Mouse (Mus musculus) intestine, embryonic 14.5 days (tissue): Measurements from ENCODE around the gene Tap2. TPM values are rescaled to one million over a fixed set of nuclear protein-coding genes. Genes with fewer than 3 reads are reported as not detected.
"Not testable (repeated sequence)": the region's sequence is repeated elsewhere in the genome, so short reads cannot be mapped to it uniquely, and the experiment has no call there.

Experiments used
- ATAC-seq: fragments of 200-750 bp; cut with Nextera tagmentation; replicated peaks from 2 replicates; pipeline ENCODE4 v1.8.0; 2017; ENCODE audit warnings: low read depth, moderate number of reproducible peaks, moderate TSS enrichment, moderate library complexity; ENCODE audit not compliant: low FRiP score, low TSS enrichment
- DNase-seq: peaks from one replicate; pipeline ENCODE4 v3.0.0-alpha.2; 2018; ENCODE audit warnings: low spot score
- H3K27ac ChIP-seq: fragments of 300-500 bp; sonication (generic); 2 replicates; pipeline ENCODE4 v1.5.1; 2014; ENCODE audit warnings: low read depth, mild to moderate bottlenecking, control low read depth
- H3K27me3 ChIP-seq: fragments of 300-500 bp; sonication (generic); replicated peaks from 2 replicates; pipeline ENCODE4 v1.6.1; 2014; ENCODE audit warnings: low read length, control low read depth; ENCODE audit not compliant: control insufficient read depth, insufficient read depth
- H3K36me3 ChIP-seq: fragments of 300-500 bp; sonication (generic); 2 replicates; pipeline ENCODE4 v1.6.1; 2014; ENCODE audit warnings: low read length, control low read depth; ENCODE audit not compliant: control insufficient read depth, insufficient read depth
- H3K4me1 ChIP-seq: fragments of 300-500 bp; sonication (generic); replicated peaks from 2 replicates; pipeline ENCODE4 v1.6.1; 2014; ENCODE audit warnings: low read length, control low read depth, mixed read lengths; ENCODE audit not compliant: control insufficient read depth, insufficient read depth
- H3K4me2 ChIP-seq: fragments of 300-500 bp; sonication (generic); 2 replicates; pipeline ENCODE4 v1.6.1; 2014; ENCODE audit warnings: low read length
- H3K4me3 ChIP-seq: fragments of 300-500 bp; sonication (generic); 2 replicates; pipeline ENCODE4 v1.5.1; 2014; ENCODE audit warnings: low read depth, low read length, control low read depth, mixed read lengths
- H3K9ac ChIP-seq: fragments of 300-500 bp; sonication (generic); 2 replicates; pipeline ENCODE4 v1.6.1; 2014; ENCODE audit warnings: mild to moderate bottlenecking, low read length
- H3K9me3 ChIP-seq: fragments of 300-500 bp; sonication (generic); 2 replicates; pipeline ENCODE4 v1.6.1; 2016; ENCODE audit warnings: low read length, control low read depth; ENCODE audit not compliant: control insufficient read depth
- WGBS: fragments of 180-500 bp; shearing (Covaris S2); extraction: QIAGEN DNeasy Blood & Tissue Kit; methylation state at CpG from one replicate; pipeline ENCODE4 v1.1.7; 2014; 5-methylcytosine and 5-hydroxymethylcytosine counted together
- polyA plus RNA-seq: library from polyadenylated mRNA; unstranded; fragments of >200 nt; fragmentation: Nextera tagmentation; extraction: Ambion mirVana; gene quantifications from 2 replicates; pipeline ENCODE4 v1.2.1, GENCODE M21; 2014

Gene Tap2
- polyA plus RNA-seq, 1 experiment from 2014 or later = 2.2 TPM

DNA sequence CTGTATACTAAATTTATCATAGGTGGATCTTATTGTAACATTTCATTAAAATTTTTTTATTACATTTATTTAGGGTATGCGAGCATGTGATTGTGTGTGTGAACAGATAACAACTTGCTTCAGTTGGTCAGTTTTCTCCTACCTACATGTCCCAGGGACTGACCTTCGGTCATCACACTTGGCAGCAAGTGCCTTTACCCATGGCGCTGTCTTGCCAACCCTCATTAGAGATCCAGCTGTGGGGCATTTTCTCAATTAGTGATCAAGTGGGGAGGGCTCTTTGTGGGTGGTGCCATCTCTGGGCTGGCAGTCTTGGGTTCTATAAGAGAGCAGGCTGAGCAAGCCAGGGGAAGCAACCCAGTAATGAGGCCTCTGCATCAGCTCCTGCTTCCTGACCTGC is 21.5 kb downstream of the Tap2 start:
- H3K27ac ChIP-seq = no peak overlapping the region
- H3K4me3 ChIP-seq = no peak overlapping the region
- no peaks in the 10 kb centered on the region for H3K36me3 ChIP-seq
- H3K27me3 ChIP-seq = no peaks in the 10 kb centered on the region
- no peaks in the 10 kb centered on the region for H3K4me1 ChIP-seq
- ATAC-seq (no peak), DNase-seq (no peak)
- no peaks in the 10 kb centered on the region for H3K9me3 ChIP-seq
- no peak overlapping the region for H3K4me2 ChIP-seq
- WGBS = 93% methylated on average over 3 of the region's 3 CpGs
- no peak overlapping the region for H3K9ac ChIP-seq

DNA sequence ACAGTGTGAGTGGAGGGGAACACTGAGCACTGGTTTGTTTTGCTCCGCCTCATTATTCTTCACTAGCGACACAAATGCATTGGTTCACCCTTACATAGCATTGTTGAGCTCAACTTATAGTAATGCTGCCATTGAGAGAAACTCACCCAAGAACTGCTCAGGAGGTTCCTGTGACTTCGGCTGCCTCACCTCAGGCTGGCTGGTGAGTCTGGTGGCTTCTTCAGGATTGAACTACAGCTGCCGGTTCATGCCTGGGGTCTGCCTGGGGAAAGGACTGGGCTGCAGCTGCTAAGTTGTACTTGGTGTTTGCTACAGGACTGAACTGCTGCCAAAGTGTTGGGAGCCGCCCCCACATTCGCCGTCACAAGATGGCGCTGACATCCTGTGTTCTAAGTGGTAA is 22.1 kb downstream of the Tap2 start:
- Histone ChIP-seq H3K4me3 (no peak overlapping the region), H3K9ac (no peak overlapping the region), H3K4me1 (no peaks in the 10 kb centered on the region), H3K36me3 (no peaks in the 10 kb centered on the region), H3K4me2 (no peak overlapping the region), H3K27ac (no peak overlapping the region), H3K27me3 (no peaks in the 10 kb centered on the region), H3K9me3 (no peaks in the 10 kb centered on the region)
- no peak for DNase-seq
- no peak for ATAC-seq
- 97% methylated on average over 8 of the region's 8 CpGs for WGBS

DNA sequence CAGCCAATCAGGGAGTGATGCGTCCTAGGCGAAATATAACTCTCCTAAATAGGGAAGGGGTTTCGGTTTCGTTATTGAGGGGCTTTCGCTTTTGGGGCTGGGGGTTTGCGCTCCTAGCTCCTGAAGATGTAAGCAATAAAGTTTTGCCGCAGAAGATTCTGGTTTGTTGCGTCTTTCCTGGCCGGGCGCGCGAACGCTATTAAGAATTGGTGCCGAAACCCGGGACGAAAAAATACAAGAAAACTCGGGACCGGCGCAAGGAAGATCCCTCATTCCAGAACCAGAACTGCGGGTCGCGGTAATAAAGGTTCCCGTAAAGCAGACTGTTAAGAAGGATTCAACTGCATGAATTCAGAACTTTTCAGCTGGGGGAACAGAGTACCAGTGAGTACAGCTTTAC is 22.6 kb downstream of the Tap2 start:
- WGBS = 97% methylated on average over 13 of the region's 23 CpGs
- not testable (repeated sequence) for ATAC-seq, DNase-seq, H3K9ac ChIP-seq, H3K4me3 ChIP-seq, H3K4me2 ChIP-seq, H3K27ac ChIP-seq, H3K9me3 ChIP-seq, H3K27me3 ChIP-seq, H3K4me1 ChIP-seq, H3K36me3 ChIP-seq

DNA sequence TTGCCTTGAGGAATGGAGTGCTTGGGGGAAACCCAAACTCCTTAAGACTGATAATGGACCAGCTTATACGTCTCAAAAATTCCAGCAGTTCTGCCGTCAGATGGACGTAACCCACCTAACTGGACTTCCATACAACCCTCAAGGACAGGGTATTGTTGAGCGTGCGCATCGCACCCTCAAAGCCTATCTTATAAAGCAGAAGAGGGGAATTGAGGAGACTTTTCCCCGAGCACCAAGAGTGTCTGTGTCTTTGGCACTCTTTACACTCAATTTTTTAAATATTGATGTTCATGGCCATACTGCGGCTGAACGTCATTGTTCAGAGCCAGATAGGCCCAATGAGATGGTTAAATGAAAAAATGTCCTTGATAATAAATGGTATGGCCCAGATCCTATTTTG is 27.6 kb downstream of the Tap2 start:
- not testable (repeated sequence) for H3K4me3 ChIP-seq, H3K27me3 ChIP-seq, DNase-seq, ATAC-seq, H3K4me2 ChIP-seq, H3K27ac ChIP-seq, H3K36me3 ChIP-seq, H3K9me3 ChIP-seq, H3K4me1 ChIP-seq, H3K9ac ChIP-seq
- 98% methylated on average over 5 of the region's 9 CpGs for WGBS

DNA sequence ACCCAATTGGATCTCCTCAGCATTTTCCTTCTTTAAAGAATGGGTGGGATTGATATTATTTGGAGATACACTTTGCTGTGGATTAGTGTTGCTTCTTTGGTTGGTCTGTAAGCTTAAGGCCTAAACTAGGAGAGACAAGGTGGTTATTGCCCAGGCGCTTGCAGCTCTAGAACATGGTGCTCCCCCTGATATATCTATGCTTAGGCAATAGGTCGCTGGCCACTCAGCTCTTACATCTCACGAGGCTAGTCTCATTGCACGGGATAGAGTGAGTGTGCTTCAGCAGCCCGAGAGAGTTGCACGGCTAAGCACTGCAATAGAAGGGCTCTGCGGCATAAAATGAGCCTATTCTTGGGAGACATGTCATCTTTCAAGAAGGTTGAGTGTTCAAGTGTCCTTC is 28.7 kb downstream of the Tap2 start:
- not testable (repeated sequence) for H3K4me3 ChIP-seq, ATAC-seq, H3K27ac ChIP-seq, H3K4me2 ChIP-seq, DNase-seq, H3K27me3 ChIP-seq, H3K9ac ChIP-seq, H3K36me3 ChIP-seq, H3K4me1 ChIP-seq, H3K9me3 ChIP-seq
- WGBS = 83% methylated on average over 4 of the region's 7 CpGs

DNA sequence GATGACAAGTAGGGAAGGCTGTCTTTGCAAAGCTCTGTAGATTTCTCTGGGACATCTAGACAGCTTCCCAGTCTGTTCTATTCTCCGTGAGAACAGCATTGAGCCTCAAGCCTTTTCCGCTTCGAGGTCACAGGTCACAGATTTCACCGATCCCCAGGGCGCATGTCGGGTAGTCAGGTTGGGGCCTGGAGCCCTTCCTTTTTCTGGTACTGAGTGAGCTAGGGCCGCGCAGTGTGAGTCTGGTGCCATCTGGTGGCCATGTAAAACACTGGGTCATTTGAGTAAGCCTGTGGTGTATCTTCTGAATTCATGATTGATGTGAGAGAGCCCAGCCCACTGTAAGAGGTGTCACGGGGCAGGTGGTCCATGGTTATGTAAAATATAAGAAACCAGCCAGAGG is 31.6 kb downstream of the Tap2 start:
- Histone ChIP-seq H3K9ac (no peak overlapping the region), H3K4me1 (no peaks in the 10 kb centered on the region), H3K4me2 (no peak overlapping the region), H3K27me3 (no peaks in the 10 kb centered on the region), H3K9me3 (no peaks in the 10 kb centered on the region), H3K27ac (no peak overlapping the region), H3K36me3 (no peaks in the 10 kb centered on the region), H3K4me3 (no peak overlapping the region)
- 47% methylated on average over 9 of the region's 9 CpGs for WGBS
- no peak for ATAC-seq
- peak; percentile 64 for DNase-seq

DNA sequence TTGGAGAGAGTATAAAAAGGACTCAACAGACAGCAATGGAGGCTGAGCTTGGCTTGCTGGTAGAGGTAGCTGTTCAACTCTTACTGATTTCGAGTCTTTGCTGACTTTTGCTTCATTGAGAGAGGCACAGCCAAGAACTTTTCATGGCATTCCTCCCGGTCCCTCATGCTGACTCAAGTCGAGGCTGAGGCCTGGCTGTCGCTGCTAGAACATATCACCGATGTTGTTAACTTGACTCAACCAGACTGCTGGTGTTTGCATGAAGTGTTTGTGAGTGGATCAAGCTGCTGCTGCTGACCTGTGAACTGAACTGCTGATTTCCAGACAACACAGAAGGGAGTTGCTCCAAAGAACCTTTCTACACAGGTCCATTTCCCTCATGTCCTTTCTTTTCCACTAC is 33.4 kb downstream of the Tap2 start:
- Histone ChIP-seq H3K9ac (no peak overlapping the region), H3K4me1 (no peaks in the 10 kb centered on the region), H3K27me3 (no peaks in the 10 kb centered on the region), H3K4me2 (no peak overlapping the region), H3K9me3 (peaks cover under 1% of the 10 kb centered on the region; the same call in 1 of the 2 replicates), H3K27ac (no peak overlapping the region), H3K36me3 (no peaks in the 10 kb centered on the region), H3K4me3 (no peak overlapping the region)
- no peak for DNase-seq
- 80% methylated on average over 5 of the region's 5 CpGs for WGBS
- no peak for ATAC-seq

DNA sequence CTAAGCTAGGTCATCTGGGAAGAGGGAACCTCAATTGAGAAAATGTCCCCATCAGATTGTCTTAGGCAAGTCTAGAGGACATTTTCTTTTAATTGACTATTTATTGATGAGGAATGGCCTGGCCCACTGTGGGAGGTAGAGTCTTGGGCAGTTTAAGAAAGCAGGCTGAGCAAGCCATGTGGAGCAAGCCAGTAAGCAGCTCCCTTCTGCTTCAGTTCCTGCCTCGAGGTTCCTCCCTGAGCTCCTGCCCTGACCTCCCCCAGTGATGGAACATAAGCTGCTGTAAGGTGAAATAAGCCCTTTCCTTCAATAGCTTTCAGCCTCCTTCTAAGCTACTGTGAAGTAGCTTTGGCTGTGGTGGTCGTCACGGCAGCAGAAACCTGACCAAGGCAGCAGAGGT is 34.4 kb downstream of the Tap2 start:
- no peak for DNase-seq
- Histone ChIP-seq H3K4me2 (no peak overlapping the region), H3K27me3 (no peaks in the 10 kb centered on the region), H3K4me3 (no peak overlapping the region), H3K9me3 (peaks cover 3% of the 10 kb centered on the region; the same call in 1 of the 2 replicates), H3K4me1 (no peaks in the 10 kb centered on the region), H3K36me3 (no peaks in the 10 kb centered on the region), H3K9ac (no peak overlapping the region), H3K27ac (no peak overlapping the region)
- no peak for ATAC-seq
- 76% methylated on average over 3 of the region's 3 CpGs for WGBS

DNA sequence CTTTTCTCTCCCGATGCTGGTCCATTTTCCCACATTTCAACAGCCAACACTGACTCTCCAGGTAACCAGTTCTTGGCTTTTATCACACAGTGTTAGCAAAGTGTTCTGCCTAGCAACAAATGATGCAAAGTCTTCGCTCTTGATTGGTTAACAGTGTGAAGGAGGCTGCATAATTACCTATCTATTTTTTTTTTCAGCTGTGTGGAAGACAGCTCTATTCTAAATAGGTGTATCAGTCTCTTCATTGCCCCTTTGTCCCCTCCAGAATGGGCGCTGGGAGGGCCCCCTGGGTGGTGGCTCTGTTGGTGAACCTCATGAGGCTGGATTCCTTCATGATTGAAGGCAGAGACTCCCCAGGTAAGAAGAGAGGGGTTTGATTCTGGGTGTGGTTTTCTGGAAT is 35.4 kb downstream of the Tap2 start, which contains the start of gene H2-Ob:
Gene H2-Ob (plus strand): TSS at position 198 of the 400 bp plus-strand sequence.
- no peak within 1 kb of the TSS for H3K27ac ChIP-seq
- H3K4me2 ChIP-seq = no peak within 1 kb of the TSS
- no peaks in the 10 kb centered on the region for H3K4me1 ChIP-seq
- H3K9ac ChIP-seq = no peak within 1 kb of the TSS
- ATAC-seq (no peak), DNase-seq (no peak)
- H3K27me3 ChIP-seq = no peaks in the 10 kb centered on the region
- WGBS = 57% methylated on average over 3 of the region's 3 CpGs
- no peak within 1 kb of the TSS for H3K4me3 ChIP-seq
- no peaks in the 10 kb centered on the region for H3K36me3 ChIP-seq
- peaks cover 3% of the 10 kb centered on the region; the same call in 1 of the 2 replicates for H3K9me3 ChIP-seq
